Mouse (Mus musculus) thymus, postnatal 4 days (tissue): ENCODE measurements at regions not wholly inside any gene's neighbourhood (a gene's known extent, or its start where the extent isn't known, plus 50 kb on each side); places are given as distances from the start of the nearest gene placed in this dataset.
A peak's percentile ranks its signal among the peaks of the same experiment; 100 is the strongest.

Experiments used
- DNase-seq: peaks from one replicate; pipeline ENCODE4 v3.0.0; 2021

DNA sequence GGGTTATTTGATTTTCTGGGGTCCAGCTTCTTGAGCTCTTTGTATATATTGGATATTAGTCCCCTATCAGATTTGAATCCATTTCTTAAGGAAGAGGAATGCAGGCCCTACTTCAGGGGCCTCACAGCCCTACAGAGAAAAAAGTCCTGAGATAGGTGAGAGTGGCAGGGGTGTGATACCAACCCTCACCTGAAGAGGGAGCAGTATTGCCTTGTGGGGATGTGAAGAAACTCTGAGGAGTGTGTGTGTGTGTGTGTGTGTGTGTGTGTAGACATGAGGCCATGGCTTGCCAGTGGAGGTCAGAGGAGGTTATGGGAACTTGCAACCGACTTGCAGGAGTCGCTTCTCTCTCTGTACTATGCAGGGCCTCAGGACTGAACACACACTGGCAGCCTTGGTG is 141.2 kb downstream of the Tex29 start:
- peak; percentile 43 for DNase-seq

DNA sequence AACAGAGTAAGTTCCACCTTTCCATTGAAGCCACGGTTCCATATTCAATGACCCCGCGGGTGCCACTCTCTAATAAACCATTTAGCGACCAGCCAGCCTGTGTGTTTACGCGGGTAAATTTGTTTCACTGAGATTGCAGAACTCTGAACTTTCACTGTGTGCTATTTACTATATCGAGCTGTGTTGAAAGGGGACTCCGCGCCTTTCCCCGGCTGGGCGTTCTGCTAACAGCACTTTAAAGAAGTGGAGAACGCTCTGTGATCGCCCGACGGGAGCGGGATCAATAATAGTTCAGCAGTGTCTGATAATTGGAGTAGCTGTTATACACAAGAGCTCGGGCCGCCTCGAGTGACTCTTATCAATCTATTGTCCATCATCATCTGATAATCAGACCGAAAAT is 149.8 kb downstream of the Tex29 start:
- no peak for DNase-seq

DNA sequence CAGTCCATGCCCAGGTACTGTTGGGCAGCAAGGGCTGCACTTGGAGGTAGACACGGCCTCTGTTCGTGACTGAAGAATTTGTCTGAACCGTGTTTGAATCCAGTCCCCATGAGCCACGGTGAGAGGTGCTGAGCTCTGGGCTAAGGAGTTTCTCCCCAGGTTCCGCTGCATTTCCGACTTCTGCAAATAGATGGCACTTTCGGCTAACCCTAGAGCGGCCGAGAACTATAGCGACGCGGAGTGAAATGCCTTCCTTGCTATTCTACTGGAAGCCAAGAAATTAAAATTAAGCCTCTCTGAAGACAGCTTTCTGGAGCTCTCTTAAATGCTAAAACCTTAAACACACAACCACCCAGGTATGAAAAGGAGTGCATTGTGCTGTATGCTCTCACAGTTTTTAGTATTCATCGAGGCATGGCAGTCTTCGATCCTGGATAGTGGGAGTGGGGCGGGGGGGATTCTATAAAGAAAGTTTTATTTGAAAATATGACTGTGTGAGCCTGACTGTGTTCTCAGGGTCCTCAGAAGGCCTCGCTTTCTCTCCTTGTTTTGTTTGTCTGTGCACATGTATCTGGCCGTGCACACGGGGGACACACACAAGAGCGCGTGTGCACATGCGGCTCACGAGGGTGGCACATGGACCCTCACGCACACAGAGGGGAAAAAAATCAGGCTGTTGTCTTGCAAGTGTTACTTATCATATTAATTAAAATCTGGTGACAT is 159.6 kb downstream of the Tex29 start:
- peak; percentile 34 for DNase-seq

DNA sequence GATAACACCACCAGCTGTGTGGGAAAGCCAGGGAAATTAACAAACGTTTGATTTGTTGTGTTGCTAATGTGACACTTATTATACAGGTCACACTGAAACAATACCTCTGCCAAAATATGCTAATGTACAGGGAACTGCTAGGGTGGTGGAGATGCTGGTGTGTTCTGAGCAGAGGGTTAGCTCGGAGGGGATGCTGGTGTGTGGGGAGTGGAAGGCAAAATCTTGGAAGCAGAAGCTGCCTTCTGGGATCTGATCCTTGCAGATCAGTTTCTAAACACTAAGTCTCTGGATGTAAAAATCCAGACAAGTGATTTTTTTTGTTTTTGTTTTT is 160.2 kb downstream of the Tex29 start:
- no peak for DNase-seq

DNA sequence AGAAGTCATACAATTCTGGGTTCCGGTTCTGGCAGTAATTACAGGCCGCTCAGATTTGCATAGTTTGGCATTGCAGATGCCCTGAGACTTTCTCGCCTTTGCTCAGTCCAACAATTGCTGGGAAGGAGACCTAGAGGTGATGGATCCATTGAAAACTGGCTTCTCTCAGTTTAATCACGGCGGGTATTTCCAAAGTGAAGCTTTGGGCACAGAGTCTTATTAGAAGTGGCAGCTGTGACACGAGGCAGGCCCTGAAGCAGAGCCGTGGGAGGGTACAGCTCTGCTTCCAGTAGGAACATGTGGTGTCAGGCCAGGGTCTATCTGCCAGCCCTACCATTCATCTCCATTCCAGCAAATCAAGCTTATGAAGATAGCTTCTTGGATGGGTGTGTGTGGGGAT is 164.0 kb downstream of the Tex29 start:
- no peak for DNase-seq

DNA sequence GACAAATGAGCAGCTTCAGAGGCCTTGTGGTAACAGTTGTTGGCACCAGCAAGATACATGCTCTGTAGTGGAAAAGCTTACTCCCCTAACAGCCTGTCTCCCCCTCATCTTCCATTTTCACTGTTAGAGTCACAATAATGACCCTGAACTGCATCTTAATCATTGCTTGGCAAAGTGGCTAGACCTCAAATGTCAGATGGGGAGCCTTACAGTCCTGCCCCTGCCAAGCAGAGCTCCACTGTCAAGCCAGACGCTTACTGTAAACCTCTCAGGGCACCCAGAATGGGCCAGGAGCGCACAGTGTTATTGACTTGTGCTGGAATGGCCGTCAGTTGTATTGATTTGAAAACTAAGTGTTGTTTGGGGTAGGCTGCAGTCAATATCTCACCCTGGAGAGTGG is 172.5 kb downstream of the Tex29 start:
- no peak for DNase-seq

DNA sequence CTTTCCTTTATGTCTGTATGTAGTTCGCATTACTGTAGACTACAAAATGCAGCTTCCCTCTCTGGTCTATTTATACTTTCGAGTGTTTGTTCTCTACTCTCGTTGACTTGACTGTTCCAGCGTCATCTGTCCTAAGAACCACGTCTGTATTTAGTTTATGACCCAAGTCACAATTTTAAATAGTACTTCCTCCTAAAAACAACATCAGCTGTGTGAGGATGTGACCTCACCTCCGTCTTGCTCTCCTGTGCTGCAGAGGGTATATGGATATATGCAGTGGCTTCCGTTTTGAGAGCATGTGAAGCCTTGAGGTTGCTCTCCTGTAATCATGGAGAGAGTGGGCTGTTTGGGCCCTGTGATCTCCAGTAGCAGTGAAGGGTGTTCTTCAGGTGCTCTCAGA is 177.5 kb downstream of the Tex29 start:
- DNase-seq, result no peak

DNA sequence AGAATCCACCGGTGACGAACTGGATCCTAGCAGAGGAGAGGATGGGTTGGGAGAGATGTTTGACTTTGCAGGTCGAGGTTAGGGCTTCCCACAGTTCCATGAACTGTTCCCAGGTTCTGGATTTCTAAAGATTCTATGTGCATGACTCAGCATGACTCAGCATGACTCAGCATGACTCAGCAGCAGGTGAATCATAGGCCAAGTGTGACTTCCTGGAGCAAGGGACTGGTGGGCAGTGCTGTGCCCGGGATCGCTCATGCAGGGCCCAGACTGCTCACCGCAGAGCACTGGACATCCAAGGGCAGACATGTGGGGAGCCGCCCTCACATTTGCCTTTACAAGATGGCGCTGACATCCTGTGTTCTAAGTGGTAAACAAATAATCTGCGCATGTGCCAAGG is 179.0 kb downstream of the Tex29 start:
- DNase-seq, result no peak

DNA sequence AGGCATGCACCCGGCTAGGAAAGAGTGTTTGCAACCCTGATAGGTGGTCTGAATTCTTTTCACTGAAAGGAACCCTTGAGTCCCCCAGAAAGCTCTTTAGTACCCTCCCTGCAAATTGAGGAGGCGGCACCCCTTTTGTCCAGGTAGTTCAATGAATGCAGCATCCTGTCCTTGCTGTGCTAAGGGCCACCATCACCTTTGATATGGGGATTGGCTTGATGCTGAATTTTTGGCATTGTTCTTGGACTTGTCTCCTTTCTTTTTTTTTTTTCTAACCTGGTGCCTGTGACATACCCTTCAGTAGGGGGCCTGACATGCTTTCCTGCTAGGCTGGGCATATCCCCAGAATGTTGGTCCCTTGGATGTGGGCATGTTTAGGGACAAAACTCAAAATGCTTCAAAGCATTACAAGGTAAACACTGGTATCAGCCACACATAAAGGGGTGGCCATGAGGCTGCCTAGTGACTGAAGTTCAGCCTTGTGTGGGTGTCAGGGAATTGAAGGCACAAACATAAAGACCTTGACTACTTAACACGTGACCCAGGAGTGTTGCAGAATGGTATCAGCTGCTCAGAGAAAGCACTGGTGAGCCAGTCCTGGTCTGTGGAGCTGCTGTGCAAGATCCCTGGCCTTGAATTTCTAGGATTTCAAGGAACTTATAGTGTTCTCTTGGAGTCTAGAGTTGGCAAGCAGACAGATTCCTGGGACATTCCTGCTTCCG is 183.6 kb downstream of the Tex29 start:
- no peak for DNase-seq

DNA sequence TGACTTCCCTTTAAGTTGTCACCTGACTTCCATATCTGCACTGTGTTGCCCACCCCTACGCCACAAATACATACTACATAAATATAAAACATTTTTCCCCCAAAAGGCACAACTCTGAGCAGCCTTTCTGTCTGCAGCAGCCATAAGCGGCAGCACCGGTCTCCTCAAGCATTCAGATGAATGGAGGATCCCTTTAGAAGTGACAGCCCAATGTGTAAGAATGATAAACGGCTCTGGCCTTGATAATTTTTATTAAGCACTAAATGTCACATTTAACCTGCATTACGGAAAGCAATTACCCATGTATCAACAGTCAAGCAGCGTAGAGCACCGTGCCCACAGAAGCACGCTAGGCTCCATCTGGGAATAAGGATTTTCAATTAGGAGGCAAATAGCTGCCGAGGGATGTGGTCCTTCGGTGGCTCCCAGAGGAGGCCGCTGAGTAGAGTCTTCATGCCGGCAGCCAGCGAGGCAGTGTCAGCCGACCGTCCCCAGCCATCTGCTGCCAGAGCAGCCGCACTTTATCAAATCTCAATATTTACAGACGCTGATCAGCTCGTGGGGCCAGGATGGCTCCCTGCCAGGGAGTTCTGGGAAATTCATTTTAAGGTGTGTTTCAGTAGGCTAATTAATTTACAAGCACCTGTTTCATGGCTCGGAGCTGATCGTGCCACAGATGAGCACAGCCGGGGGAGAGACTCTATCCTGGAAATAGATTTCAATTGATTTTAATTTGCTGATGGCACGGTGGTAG is 190.3 kb downstream of the Tex29 start:
- DNase-seq, result no peak

DNA sequence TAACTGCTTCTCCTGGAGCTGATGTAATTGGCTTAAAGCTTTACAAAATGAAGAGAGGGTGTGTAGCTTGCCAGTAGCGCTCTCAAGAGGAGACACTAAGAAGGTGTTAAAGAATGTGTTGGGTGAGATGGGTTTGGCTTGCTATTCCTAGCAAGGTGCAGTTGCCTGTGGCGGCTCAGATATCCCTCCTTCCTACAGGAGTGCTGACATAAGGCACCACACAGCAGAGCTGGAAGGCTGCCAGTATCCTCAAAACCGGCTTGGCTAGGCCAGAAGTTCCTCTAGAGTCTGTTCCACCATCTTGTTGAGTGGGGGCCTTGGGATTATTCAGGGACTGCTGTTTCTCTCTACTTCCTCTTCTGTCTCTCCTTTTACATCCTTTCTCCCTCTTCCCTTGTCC is 191.5 kb downstream of the Tex29 start:
- no peak for DNase-seq

DNA sequence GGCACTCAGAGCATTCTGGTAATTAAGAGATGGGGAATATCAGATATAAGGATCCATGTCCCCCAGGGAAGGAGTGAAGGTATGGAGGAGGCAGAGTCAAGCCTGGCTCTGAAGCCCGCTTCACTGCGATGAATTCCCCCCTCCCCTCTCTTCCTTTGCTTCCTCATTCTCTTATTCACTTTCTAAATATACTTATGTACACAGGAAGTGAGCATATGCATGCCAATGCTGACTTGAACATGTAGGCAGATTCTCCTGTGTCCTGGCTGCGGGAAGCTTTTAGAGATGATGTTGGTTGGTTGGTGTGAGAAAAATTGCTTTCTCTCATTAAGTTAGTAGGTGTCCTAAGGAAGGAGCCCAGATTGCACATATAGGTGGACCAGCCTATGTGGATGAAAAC is 192.1 kb downstream of the Tex29 start:
- no peak for DNase-seq

DNA sequence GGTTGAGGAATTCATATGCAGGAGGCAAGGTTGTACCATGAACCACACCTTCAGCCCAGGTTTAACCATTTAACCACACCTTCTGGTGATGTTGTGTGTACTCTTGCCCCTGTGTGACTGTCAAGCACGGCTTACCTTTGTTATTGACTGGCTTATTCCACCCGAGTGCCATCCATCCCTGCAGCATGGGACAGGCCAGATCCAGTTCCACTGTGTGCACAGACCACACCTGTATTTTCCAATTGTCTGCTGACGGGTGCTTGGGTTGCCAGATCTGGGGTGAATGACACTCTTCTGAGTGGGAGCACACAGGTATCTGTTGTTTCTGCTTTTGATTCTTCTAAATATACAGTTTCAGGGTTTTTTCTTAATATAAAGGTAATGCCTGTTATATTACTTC is 196.1 kb downstream of the Tex29 start:
- DNase-seq, result no peak

DNA sequence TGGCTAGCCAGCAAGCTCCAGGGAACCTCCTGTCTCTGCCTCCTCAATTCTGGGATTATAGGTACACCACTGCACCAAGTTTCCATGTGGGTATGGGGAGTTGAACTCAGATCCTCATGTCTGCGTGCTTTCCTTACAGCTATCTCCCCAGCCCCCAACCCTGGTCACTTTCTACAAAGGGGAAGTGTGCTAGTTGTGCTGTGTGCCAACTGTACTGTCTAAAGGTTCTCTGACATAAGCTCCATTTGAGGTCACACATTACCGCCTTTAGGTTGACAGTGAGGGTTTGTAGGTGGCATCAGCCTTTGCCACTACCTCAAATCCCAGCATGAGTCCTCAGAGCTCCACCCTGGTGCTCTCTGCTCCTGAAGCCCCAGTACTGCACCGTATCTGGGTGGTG is 200.7 kb downstream of the Tex29 start:
- DNase-seq, result no peak

DNA sequence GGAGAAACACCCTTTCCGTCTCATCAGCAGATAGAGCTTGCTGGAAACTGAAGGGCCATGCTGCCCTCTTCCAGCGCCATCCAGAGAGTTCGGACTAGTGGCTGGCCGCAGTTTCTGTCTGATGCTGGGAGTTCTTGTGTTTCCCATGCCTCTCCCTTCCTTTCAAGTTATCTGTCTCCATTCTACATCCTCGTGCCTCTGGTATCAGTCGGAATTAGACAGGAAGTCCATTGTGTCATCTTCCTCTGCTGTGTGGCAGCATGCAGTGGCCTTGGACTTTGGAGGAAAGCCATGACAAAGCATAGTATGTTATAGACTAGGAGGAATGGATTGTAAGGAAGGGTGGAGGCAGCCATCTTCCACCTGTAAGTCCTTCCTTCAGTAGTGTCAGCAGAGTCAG is 201.4 kb downstream of the Tex29 start:
- no peak for DNase-seq

DNA sequence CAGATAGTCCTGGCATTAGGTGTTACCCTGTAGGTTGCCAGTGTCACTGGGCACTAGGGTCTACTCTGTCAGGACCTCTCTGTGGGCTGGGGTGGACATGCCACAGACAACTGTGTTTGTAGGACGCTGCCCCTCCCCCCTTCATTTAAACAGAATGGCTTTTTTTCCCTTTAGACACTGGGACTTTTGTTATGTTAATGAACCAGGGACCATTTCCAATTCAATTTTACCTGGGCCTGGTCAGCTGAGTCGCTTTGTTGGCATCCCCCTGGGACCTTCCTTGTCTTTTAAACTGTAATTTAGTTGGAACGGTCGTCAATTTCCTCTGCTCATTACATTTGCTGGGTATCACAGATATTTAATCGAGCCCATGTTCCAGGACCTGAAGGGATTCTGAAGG is 210.6 kb downstream of the Tex29 start:
- DNase-seq, result no peak

DNA sequence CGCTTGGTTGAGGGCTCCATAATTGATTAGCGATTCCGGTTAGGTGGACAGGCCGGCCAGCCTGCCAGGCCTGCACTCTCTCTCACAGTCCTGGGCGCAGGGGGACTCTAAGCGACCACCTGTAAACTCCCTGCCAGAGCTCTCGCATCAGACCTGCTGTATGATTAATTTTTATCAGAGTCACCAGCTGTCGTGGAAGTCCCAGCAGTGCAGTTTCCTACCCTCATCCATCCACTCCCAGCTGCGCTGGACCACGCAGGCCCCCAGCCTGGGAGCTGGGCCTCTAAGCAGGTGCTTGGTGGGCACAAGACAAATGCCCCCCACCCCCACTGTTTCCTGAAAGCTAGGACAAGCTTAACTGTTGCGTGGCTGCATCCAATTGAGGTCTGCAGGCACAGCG is 211.1 kb downstream of the Tex29 start:
- no peak for DNase-seq

DNA sequence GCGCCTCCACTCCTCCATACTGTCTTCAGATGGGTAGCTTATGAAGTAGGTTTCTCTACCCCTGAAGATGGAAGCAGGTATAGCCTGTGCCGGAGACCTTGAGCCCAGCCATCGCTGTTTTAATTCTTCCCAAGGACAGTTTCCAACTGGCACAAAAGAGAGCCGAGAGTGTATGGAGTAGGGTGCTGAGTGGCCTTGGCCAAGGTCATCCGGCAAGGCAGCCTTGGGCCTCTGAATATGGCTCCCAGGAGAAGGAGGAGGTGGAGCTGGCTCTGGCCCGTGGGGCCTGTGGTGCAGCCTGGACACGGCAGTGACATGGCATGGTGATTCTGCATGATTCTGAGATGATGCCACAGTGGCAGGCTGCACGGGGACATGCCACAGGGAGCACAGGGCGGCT is 215.7 kb downstream of the Tex29 start:
- no peak for DNase-seq

DNA sequence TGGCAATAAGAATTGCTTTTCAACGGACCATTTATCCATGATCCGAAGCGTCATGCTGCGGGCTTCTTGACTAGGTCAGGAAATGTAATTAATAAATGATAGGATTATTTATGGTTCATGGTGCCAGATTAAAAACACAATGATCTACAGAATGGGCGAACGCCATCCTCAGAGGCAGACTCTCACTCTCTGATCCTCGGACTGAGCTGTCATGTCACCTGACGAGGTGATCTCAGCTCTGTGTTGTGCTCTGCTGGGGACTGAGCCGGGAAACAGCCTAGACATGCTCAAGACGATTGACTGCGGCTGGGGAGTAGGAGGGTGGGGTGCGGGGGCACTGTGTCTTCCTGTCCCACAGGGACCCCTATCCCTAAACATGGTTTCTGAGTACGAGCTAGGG is 217.4 kb upstream of the A230072I06Rik start:
- no peak for DNase-seq

DNA sequence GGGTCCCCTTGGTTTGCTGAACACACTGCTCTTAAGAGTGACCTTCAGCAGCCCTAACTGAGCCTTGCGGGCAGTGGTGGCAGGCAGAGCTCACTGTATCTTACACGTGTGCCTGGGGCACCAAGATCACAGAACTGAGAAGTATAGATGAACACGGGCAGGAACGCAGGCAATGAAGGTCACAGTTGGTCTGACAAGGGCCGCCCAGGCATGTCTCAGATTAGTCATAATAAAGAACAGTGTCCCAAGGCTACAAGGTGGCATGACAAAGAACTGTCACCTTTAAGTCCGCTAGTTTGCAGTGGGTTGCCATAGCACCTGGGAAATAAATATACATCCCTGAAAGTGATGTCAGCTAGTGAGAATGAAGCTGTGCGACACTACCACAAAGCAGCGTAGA is 215.9 kb upstream of the A230072I06Rik start:
- DNase-seq, result no peak

DNA sequence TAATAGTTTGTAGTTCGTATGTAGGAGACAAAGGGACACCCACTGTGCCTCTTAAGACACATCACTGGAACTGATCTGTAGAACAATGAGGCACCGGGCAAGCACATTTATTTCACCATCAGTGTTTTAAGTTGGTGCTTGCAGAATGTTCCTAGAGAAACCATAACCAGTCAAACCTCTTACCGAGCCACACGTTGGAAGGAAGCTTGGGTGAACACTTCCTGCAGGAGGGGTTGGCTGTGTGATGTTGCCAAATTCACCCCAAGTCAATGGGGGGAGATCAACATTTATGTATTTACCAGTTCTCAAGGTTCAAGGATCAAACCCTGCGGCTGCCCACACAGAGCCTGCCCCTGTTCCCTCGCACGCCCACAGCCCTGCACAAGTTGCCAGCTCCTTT is 214.0 kb upstream of the A230072I06Rik start:
- no peak for DNase-seq

DNA sequence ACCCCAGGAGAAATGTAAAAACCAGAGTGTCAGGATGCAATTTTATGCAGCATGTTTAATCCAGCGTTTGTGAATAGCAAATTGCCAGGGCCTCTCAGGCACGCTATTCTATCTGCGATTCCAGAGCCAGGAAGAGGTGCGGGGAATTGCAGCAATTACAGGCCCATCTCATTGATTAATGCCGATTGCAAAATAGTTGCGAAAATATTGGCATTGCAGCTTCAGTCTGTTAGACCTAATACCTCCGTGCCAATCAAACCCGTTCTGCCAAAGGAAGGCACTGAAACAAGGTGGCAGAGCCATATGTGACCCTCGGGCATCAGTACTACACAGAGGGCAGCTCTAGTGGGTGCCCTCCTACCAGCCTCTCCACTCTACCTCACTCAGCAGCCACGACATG is 212.2 kb upstream of the A230072I06Rik start:
- no peak for DNase-seq

DNA sequence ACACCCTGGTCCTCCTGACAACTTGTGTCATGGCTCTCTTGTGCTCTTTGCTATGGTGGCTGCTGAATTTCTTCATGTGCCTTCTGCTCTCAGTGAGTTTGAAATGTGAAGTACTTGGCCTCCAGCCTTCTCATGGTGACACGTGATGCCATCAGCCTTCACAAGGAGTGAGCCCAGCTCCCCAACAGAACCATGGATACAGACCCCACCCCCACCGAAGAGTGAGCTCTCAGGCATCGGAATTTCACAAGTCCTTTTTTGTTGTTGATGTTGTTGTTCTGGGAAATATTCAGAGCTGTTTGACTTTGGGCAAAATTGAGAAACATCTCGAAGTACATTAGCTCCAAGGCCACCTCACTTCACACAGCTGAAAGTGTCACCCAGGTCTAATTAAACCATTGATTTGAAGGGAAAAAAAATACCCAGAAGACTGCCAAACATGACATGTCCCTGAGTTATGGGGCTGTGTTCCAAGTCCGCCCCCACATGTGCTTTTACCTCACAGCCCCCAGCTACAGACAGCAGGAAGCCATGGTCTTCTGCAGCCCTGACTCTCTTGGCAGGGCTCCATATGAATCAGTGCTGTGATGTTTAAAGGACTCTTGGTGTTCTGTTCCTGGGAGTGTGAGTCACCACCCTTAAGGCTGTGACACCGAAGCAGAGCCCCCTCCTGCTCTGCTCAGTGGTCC is 205.2 kb upstream of the A230072I06Rik start:
- no peak for DNase-seq

DNA sequence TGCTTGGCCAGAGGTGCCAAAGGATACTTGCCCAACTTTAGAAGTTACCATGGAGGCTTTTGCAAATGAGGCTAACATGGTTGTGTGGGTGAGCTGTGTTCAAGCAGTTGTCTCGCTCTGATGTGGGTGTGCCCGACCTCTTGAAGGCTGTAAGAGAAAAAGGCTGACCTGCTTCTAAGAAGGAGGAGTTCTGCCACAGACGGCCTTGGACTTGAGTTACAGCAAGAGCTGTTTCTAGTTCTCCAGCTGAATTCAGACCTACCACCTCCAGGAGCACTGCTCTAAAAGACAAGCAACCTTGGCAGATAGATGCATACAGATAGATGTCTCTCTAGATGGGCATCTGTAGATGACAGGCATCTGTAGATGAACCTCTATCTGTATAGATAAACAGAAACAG is 202.7 kb upstream of the A230072I06Rik start:
- DNase-seq, result no peak
